Mouse (Mus musculus): ENCODE results near the gene Fbxo17. TPM values are rescaled to one million over a fixed set of nuclear protein-coding genes. Genes with fewer than 3 reads are reported as not detected.

Gene Fbxo17
- total RNA-seq, 1 experiment from 2014 or later, result 5.3 TPM

DNA sequence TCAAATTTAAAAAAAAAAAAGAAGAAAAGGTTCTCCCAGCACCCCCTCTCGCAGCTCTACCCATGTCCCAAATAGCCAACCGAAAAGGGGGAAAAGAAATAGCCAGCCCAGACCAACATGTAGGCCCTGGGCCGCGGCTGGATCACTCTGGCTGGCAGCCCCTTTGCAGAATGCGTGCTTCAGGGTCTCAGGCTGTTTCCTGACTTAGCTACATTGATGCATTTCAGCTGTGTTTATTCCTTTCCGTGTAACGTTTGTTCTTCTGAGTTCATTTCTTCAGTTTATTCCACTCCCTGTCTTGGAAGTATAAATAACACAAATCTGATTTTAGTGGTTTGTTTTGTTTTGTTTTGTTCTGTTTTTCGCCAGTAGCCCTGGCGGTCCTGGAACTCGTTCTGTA, 1.1 kb downstream of the Fbxo17 start:
- DNase-seq, result no peak

DNA sequence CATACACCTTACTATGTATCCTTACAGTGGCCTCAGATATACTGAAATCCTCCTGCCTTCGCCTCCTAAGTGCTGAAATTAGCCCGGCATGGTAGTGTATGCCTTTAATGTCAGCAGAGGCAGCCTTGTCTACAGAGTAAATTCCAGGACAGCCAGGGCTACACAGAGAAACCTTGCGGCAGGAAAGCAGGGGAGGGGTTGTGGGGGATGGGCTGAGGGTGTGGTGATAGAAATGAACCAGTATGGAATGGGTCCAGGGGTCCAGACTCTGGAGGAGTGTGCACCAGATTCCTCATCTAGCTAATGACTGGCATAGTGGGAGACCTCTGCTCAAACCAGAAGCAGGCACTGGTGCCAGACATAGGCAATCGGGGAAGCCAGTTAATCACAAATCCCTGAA, 2.6 kb downstream of the Fbxo17 start:
- DNase-seq, result no peak

DNA sequence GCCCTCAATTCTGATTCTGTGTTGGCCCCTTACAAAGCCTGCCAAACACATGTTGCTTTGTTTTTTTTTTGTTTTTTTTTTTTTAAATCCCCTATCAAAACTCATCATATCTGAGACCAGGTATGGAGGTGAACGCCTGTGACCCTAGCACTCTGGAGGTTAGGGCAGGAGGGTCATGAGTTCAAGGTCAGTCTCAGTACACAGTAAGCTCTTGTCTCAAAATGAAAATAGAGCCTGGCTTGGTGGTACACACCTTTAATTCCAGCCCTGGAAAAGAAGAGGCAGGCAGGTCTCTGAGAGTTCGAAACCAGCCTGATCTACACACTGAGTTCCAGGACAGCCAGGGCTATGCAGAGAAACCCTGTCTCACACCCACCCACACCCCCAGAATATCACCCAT, 3.0 kb downstream of the Fbxo17 start:
- no peak for DNase-seq

DNA sequence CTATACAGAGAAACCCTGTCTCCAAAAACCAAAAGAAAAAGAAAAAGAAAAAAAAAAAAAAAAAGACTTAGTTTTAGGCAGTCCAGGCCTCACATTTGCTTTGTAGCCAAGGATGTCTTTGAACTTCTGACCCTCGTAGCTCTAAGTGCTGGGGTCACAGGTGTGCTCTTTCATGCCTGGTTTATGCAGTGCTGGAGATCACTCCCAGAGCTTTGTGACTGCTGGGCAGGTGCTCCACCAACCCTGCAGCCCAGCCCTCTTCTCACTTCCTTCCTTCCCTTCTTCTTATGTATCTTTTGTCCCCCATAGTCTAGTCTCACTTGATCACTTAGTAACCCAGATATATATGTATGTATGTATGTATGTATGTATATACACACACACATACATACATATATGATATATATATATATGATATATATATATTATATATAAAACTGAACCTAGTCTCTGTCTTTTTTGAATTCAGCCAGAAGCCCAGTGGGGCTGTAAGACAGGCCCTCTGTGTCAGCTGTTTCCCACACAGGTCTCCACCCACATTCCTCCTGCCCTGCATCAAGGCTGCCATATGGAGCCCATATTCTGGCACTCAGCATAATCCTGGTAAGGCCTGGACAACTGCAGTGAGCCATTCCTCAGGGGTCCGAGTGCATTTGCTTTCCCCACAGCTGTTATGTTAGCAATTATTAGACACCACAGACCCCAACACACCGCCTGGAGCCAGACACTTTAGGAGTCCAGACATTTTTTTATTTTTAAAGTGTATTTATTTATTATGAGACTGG, 4.3 kb downstream of the Fbxo17 start:
- no peak for DNase-seq

DNA sequence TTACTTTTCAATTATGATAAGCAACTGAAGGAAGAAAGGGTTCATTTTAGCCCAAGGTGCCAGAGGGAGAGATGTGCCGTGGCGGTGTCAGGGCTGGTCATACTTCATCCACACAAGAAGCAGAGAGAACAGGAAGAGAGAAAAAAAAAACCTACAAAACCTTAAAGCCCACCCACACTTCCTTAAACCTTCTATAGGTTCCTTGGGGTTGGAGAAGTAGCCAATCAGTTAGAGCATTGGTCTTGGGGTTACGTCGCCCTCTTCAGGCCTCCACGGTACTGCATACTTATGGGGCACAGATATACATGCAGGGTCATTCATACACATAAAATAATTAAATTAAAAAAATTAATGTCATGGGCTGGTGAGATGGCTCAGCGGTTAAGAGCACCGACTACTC, 5.5 kb downstream of the Fbxo17 start:
- no peak for DNase-seq

DNA sequence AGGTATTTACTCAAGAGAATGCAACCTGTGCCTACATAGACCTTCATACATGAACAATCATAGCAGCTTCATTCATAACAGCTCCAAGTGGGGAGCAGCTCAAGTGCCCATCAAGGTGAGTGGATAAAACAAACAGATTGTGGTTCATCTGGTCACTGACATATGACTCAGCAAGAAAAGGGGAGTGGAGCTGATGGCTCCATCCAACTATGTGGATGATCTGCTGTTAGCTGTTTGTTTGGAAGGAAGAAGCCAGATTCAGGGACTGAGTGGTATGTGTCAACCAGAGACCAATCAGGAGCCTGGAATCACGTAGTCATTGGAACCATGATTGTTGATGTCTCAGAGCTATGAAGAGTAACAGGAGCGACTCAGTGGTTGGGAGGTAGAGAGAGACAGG, 8.0 kb downstream of the Fbxo17 start:
- DNase-seq, result no peak

DNA sequence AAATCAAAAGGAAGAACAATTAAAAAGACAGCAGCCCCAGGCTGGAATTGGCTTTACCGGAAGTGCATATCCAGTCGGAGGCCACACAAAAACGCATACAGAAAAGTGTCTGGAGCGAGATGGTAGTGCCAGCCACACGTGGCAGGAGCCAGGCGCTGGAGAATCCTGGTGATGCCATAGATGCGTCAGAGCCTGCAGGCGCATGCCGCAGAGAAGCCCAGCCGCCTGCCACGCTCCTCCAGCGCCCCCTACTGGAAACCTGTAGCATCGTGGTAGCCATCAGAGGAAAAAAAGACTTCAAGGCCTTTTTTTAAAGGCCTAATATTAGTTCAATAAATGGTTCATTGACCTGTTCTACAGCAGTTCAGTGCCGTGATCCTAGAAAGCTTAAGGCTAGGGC, 10.0 kb downstream of the Fbxo17 start:
- peak; percentile 87 for DNase-seq

DNA sequence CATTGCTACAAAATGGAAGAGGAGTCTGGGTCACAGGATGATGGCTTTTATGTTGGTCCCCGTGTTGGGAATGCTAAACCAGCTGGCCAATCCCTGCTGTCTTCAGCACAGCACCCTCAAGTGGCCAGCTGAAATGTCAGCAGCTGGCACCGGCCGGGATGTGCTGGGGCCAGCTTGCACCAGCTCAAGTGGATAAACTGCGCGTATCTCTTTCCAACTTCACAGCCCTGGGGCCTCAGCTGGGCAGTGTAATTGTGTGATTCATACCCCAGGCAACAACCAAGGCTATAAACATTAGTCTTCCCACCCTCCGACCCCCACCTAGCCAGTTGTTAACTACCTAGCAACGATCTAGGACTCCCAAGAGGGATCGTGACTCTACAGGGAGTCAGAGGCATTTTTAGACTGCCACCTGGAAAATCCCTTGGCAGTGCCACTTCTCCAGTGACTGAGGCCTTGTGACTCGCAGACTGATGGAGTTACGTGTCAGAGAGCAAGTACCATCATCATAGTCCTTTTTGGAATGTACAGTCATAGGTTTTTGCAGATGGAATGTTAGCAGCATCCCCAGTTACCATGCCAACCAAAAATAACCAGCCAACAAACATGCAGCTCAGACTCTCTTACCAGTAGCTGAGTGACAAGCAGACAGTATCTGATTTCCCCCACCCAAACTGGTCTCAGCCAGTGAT, 11.2 kb downstream of the Fbxo17 start:
- peak; percentile 27 for DNase-seq

DNA sequence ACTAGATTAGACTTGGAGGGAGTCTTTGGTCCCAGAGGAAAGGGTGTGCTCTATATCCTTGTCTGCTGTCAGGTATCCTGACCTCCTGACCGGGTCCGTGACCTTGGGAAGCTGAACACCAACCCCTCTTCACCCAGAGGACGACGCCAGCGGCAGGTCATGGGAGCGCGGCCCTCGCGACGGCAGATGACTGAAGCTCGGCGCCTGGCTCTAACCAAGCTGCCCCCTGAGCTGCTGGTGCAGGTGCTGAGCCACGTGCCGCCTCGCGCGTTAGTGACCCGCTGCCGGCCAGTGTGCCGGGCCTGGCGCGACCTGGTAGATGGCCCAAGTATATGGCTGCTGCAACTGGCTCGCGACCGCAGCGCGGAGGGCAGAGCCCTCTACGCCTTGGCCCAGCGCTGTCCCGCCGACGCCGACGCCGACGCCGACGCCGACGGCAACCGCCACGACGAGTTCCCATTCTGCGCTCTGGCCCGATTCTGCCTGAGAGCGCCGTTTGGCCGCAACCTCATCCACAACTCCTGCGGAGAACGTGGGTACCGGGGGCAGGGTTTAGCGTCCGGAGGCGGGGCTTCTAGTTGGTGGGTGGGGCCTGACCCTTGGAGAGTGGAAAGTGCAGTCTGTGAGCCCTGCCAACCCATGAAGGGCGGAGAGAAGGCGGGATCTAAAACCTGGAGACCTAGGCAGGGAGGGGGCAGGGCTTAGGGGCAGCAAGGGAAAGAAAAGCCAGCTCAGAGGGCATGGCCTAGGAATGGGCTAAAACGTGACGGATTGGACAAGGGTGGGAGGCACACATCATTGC, 15.9 kb downstream of the Fbxo17 start:
- DNase-seq, result peak; percentile 84

DNA sequence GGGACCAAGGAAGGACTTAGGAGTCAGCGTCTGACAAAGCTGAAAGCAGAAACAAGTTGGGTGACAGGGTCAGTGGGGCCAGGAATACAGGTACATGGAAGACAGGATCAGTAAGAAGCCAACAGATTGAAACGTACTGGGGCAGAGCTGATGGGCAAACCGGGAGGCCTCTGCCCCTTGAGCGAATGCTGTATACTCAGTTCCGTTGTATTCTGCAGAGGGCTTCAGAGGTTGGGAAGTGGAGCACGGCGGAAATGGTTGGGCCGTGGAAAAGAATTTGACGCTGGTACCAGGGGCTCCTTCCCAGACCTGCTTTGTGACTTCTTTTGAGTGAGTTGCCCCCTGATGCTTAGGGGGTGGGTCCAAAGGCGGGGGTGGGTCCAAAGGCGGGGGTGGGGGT, 16.6 kb downstream of the Fbxo17 start:
- no peak for DNase-seq

DNA sequence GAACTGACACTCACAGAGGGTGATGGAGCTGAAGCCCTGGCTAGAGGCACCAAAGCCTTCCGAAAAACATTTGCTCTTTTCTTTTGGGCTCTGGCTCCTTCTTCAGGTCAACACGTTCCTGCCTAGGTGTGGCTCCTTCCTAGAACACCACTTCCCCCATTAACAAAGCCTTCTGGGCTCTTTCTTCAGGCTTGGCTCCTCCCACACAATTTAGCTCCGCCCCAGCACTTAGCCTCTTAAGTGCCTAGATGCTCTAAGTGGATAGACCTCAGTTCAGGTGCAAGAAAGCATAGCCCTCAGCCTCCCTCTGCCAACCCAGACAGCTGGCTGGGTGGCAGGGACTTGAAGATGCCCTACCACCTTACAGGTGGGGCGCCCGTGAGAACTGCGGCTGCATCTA, 19.1 kb downstream of the Fbxo17 start:
- no peak for DNase-seq

DNA sequence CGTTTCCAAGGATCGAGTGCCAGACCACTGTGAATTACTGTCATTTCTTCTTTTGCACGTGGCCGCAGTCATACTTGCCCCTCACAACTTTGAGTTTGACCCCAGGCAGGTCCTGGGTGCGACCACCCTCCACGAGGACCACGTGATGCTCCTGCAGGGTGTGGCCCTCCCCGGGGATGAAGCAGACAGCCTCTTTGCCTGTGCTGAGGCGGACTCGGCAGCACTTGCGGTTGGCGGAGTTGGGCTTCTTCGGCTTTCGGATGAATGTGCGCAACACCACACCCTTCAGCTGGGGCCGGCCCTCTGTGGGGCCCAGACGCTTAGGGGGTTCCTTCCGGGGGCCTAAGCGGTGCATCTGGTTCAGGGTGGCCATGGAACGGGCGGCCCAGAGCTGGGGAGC, 23.2 kb downstream of the Fbxo17 start:
- DNase-seq, result no peak

DNA sequence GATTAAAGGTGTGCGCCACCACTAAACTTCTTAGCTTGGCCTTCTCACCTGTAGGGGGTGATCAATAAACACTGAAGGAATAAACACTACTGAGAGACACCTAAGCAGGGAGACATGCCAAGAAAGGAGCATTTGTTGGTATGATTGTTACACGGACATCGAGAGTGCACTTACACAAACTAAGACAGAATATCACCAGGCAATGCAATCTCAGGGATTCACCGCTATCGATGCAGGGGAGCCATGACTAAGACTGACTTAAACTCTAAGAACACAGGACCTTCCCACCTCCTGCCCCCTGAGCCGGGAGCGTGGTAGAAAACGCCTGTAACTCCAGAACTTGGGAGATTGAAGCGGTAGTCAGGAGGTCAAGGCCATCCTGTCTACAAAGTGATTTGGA, 24.3 kb downstream of the Fbxo17 start:
- no peak for DNase-seq

DNA sequence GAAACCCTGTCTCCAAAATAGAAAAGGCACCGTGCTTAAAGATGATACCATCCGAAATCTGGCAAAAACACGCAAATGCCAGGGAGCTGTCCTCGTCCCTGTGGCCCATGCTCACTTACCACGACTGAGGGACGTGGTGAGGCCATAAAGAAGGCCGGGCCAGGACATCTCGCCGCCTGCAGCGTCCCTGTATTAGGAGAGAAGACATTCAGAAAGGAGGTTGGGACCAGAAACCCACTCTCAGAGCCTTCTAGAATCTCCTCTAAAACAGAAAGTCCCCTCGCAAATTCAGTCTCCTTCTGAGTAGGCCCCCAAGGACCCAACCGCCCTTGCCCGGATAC, 24.7 kb downstream of the Fbxo17 start:
- DNase-seq, result no peak

DNA sequence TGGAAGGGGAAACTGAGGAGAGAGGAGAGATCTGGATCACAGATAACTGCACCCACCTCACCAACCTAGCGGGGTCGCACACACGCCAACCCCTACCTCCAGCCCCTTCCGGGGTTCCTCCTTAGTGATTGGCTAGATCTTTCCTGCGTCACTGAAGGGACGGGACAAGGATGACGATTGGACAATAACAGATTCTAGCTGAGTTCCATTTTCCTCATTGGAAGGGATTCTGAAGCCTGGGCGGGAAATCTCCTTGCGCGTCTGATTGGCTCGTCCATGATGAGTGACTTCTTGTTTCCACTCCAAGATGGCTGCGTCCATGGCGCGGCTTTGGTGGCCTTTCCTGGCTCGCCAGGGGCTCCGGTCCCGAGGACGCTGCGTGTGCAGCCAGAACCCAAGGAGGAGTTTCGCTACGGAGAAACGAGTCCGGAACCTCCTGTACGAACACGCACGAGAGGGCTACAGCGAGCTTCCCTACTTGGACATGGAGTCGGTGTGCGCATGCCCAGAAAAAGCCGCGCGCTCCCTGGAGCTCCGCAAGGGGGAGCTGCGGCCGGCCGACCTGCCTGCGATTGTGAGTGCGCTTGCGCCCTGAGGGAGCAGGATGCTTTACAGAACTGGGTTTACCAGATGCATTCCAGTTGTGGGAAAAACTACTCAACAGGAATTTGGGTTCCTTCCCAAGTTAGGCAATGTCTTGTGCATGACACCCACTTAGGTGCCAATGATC, 25.3 kb downstream of the Fbxo17 start, which contains the start of the genes Mrps12 and Sars2:
Mrps12 (minus strand) TSS at position 112 of the 730 bp plus-strand sequence.
Sars2 (plus strand) TSS at position 284 of the 730 bp plus-strand sequence.
- DNase-seq, result peak; percentile 94

DNA sequence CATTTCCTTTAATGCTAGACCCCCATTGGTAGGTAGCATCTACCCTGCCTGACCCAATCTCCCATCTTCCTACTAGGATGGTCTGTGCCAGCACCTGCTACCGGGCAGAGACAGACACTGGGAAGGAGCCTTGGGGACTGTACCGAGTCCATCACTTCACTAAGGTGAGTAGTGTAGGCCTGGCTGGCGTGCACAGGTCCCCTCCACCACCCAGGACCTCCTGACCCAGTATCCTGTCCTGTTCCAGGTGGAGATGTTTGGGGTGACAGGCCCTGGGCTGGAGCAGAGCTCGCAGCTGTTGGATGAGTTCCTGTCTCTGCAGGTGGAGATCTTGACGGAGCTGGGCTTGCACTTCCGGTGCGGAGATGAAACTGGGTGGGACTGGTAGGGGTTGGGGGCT, 33.3 kb downstream of the Fbxo17 start:
- no peak for DNase-seq

DNA sequence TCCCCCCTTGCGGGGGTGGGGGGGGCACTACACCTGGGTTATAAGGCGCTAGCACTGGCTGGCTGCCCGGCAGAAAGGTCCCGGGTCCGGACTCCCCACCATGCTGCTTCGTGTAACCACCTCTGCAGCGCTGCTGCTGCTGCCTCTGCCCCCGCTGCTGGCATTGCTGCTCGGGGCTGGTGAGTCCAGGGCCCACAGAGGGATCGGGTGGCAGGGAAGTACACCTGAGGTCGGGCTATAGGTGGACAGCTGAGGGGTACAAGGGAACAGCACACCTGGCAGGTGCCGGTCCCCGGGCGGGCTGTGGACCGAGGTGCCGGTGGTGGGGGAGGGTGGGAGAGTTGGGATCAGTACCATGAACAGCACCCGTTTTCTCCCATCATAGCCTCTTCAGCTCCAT, 39.5 kb downstream of the Fbxo17 start, which contains the start of gene Ccer2:
Ccer2 (plus strand) TSS at position 96 of the 400 bp plus-strand sequence.
- no peak for DNase-seq

DNA sequence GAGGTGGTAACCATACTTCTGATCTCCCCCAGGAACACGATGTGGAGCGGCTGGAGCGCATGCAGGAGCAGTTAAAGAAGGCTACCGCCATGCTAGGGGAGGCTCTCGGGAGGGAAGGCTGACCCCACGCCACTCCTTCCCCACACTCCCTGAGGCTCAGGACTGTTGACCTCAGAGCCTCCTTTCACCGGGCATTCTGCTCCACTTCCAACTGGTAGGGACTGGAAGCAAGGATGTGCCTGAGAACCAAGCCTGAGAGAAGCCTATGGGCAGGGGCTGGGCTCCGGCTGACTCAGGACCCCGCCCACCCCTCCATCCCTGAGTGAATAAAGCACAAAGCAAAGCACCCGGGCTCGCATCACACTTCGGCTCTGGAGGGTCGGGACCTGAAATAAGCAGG, 42.0 kb downstream of the Fbxo17 start:
- no peak for DNase-seq

DNA sequence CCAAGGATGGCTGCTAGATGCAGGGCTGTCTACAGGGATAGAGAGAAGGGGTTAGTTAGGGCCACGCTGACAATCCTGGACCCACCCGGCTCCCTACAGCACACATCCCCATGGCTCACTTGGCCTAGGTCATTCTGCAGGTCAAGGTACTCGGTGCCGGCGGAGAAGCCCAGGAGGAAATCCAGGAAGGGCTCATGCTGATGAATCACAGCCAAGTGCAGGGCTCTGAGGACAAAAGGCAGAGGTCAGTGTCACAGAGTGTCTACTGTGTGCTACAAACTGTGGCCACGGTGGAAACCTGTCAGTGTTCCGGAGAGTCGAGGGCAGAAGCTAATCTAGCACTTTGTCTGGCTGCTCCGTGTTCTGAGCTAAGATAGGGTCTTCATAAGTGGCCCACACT, 45.3 kb downstream of the Fbxo17 start:
- no peak for DNase-seq

DNA sequence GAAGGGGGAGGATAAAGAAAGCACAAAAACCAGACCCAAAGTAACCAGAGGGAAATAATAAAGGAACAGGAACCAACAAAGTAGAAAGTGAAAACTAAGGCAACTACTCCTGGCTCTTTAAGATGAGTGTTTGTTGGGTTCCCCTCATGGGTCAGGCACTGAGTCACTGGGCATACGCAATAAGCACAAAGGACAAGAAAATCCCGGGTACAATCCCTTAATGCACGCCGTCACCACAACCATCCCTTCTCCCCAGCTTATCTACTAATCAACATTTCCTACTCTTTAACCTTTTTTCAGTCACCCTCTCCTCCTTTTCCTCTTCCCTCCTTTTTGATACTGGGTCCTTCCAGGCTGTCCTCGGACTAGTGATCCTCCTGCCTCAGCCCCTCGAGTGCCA, 48.6 kb downstream of the Fbxo17 start:
- no peak for DNase-seq

DNA sequence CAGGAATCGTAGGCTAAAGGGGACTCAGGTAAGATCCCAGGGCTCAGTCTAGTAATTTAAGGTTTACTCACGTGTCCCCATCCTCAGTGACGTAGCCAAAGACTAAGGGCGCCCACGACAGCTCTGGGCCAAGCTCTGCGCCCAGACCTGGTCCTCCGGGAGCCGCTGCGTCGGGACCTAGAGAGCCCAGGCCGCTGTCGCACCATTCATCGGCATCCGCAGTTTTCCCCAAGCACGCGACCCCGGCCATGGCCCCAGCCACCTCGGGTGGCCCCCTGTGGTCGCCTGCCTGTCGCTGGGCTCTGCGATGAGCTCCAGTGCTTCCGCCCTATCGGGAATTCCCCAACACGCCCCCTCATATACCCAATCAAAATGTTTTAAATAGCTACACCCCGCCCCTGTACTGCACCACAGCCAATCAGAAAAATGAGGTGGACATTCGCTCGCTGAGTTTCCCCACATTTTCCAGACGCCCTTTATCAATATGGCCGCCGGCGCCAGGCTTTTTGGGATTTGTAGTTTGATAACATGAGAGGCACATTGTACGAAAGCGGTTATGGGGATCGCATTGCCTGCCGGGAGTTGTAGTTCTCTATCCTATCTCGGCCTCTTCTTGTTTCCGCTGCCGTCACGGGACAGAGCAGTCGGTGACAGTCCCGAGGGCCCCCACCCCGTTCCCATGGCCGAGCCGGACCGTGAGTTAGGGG, 49.7 kb downstream of the Fbxo17 start, which contains the start of gene Sirt2:
Sirt2 (plus strand) TSS at position 563 of the 707 bp plus-strand sequence.
- peak; percentile 90 for DNase-seq

DNA sequence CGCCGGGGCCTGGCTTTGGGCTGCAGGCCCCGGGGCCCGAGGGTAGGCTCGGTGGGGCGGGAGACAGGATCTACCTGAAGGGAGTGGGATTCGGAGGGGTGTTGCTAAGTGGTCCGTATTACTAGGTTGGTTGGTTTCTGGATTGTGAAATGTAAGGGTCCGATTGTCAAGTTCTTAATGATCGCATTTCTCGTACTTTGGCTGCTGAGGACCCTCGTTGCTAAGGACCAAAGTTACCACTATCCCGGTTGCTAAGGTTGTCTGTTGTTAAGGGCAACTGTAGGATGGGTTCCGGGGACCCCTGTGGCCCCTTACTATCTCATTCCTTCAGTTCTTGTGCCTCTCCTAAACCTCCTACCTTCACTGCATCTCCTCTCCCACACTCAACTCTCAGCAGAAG, 50.3 kb downstream of the Fbxo17 start:
- no peak for DNase-seq
